Mouse (Mus musculus) C2C12 (cell line): ENCODE results near the gene Habp2. TPM values are rescaled to one million over a fixed set of nuclear protein-coding genes. Genes with fewer than 3 reads are reported as not detected.

Experiments
- H3K27me3 ChIP-seq: one replicate; pipeline ENCODE4 v1.6.1; 2011; ENCODE audit not compliant: control insufficient read depth, insufficient read depth, insufficient read length
- H3K36me3 ChIP-seq: one replicate; pipeline ENCODE4 v1.6.1; 2011; ENCODE audit not compliant: control insufficient read depth, insufficient read depth
- H3K4me3 ChIP-seq: one replicate; pipeline ENCODE4 v1.5.1; 2011; ENCODE audit warnings: mild to moderate bottlenecking, control low read depth; ENCODE audit not compliant: poor library complexity, insufficient read depth, severe bottlenecking
- H3K79me2 ChIP-seq: one replicate; pipeline ENCODE4 v1.6.1; 2011; ENCODE audit not compliant: control insufficient read depth, insufficient read depth
- H3K79me3 ChIP-seq: one replicate; pipeline ENCODE4 v1.6.1; 2011; ENCODE audit warnings: low read depth, control low read depth
- H3ac ChIP-seq: one replicate; pipeline ENCODE3; 2011; ENCODE audit warnings: low read depth; ENCODE audit not compliant: control insufficient read depth, insufficient read length
- CEBPB ChIP-seq: IDR thresholded peaks from one replicate; pipeline ENCODE4 v1.6.1; 2011; ENCODE audit warnings: low read depth, mild to moderate bottlenecking, control low read depth, moderate library complexity
- CTCF ChIP-seq: IDR thresholded peaks from one replicate; pipeline ENCODE4 v1.5.1; 2011; ENCODE audit not compliant: control insufficient read depth, insufficient read depth, insufficient read length
- FOSL1 ChIP-seq: IDR thresholded peaks from one replicate; pipeline ENCODE4 v1.8.0; 2011; ENCODE audit warnings: mild to moderate bottlenecking, low read length; ENCODE audit not compliant: poor library complexity, insufficient read depth, severe bottlenecking
- MAX ChIP-seq: IDR thresholded peaks from one replicate; pipeline ENCODE4 v1.6.1; 2011; ENCODE audit warnings: mild to moderate bottlenecking, control low read depth
- MYOD1 ChIP-seq: IDR thresholded peaks from one replicate; pipeline ENCODE4 v1.6.1; 2011; ENCODE audit warnings: low read depth; ENCODE audit not compliant: control insufficient read depth, insufficient read length
- MYOG ChIP-seq: IDR thresholded peaks from one replicate; pipeline ENCODE4 v1.6.1; 2011; ENCODE audit not compliant: control insufficient read depth, insufficient read length; ENCODE audit errors: extremely low read depth
- USF1 ChIP-seq: IDR thresholded peaks from one replicate; pipeline ENCODE4 v1.6.1; 2011; ENCODE audit warnings: low read depth, mild to moderate bottlenecking, control low read depth, moderate library complexity
- polyA plus RNA-seq: library from polyadenylated mRNA; unstranded; fragments of >200 nt; fragmentation: generic; extraction: Trizol; gene quantifications from one replicate; pipeline ENCODE4 v1.2.1, GENCODE M21; 2012; ENCODE audit warnings: missing spikeins

Gene Habp2
- polyA plus RNA-seq, 1 experiment, result 0.07 TPM

- TF ChIP-seq MYOG (no peak), MAX (no peak), CTCF (no peak), CEBPB (no peak), MYOD1 (no peak), FOSL1 (no peak), USF1 (no peak)
- no peaks in the 10 kb centered on the region for H3K79me3 ChIP-seq
- no peaks in the 10 kb centered on the region for H3K27me3 ChIP-seq
- no peak overlapping the region for H3ac ChIP-seq
- no peaks in the 10 kb centered on the region for H3K36me3 ChIP-seq
- no peak overlapping the region for H3K4me3 ChIP-seq
- H3K79me2 ChIP-seq, result no peaks in the 10 kb centered on the region
These were observed 49.4 kb downstream of the Habp2 start for GRCm38 (mm10) chr19:56336321-56336720.

- Histone ChIP-seq H3K4me3 (no peak overlapping the region), H3K79me2 (no peaks in the 10 kb centered on the region), H3K36me3 (no peaks in the 10 kb centered on the region), H3K27me3 (no peaks in the 10 kb centered on the region), H3ac (no peak overlapping the region), H3K79me3 (no peaks in the 10 kb centered on the region)
- TF ChIP-seq MAX (no peak), CTCF (no peak), FOSL1 (no peak), USF1 (no peak), CEBPB (no peak), MYOD1 (no peak), MYOG (no peak)
These were observed 49.9 kb downstream of the Habp2 start for GRCm38 (mm10) chr19:56336826-56337225.

- no peaks in the 10 kb centered on the region for H3K79me3 ChIP-seq
- H3K4me3 ChIP-seq, result no peak overlapping the region
- H3K36me3 ChIP-seq, result no peaks in the 10 kb centered on the region
- no peaks in the 10 kb centered on the region for H3K27me3 ChIP-seq
- no peaks in the 10 kb centered on the region for H3K79me2 ChIP-seq
- H3ac ChIP-seq, result no peak overlapping the region
- TF ChIP-seq MYOG (no peak), CEBPB (no peak), MAX (no peak), MYOD1 (no peak), FOSL1 (no peak), CTCF (no peak), USF1 (no peak)
These were observed 55.1 kb downstream of the Habp2 start for GRCm38 (mm10) chr19:56342006-56342405.

- TF ChIP-seq MYOG (no peak), USF1 (no peak), MAX (no peak), MYOD1 (no peak), CEBPB (no peak), FOSL1 (no peak), CTCF (no peak)
- Histone ChIP-seq H3ac (no peak overlapping the region), H3K4me3 (no peak overlapping the region), H3K27me3 (no peaks in the 10 kb centered on the region), H3K79me2 (no peaks in the 10 kb centered on the region), H3K36me3 (no peaks in the 10 kb centered on the region), H3K79me3 (no peaks in the 10 kb centered on the region)
These were observed 57.1 kb downstream of the Habp2 start for GRCm38 (mm10) chr19:56343869-56344563.

- Histone ChIP-seq H3K36me3 (no peaks in the 10 kb centered on the region), H3K79me2 (no peaks in the 10 kb centered on the region), H3K27me3 (no peaks in the 10 kb centered on the region), H3ac (no peak overlapping the region), H3K4me3 (no peak overlapping the region), H3K79me3 (no peaks in the 10 kb centered on the region)
- TF ChIP-seq CEBPB (no peak), MYOD1 (no peak), FOSL1 (no peak), MYOG (no peak), MAX (no peak), USF1 (no peak), CTCF (no peak)
These were observed 59.1 kb downstream of the Habp2 start for GRCm38 (mm10) chr19:56346016-56346415.

GRCm38 (mm10) chr19:56346750-56347149, 59.8 kb downstream of the Habp2 start:
- TF ChIP-seq CEBPB (no peak), MYOD1 (no peak), FOSL1 (no peak), MYOG (no peak), USF1 (no peak)
- no peaks in the 10 kb centered on the region for H3K36me3 ChIP-seq
- H3K4me3 ChIP-seq, result no peak overlapping the region
- no peaks in the 10 kb centered on the region for H3K79me3 ChIP-seq
- H3ac ChIP-seq, result no peak overlapping the region
- H3K79me2 ChIP-seq, result no peaks in the 10 kb centered on the region
- no peaks in the 10 kb centered on the region for H3K27me3 ChIP-seq
